Mouse (Mus musculus) myocyte (in vitro differentiated cells): ENCODE results near the gene Rreb1. TPM values are rescaled to one million over a fixed set of nuclear protein-coding genes. Genes with fewer than 3 reads are reported as not detected.
A peak's percentile ranks its signal among the peaks of the same experiment; 100 is the strongest.

Experiments
- H3K27me3 ChIP-seq: one replicate; pipeline ENCODE4 v1.6.1; 2011; ENCODE audit not compliant: control insufficient read depth, insufficient read depth, insufficient read length
- H3K36me3 ChIP-seq: one replicate; pipeline ENCODE4 v1.6.1; 2011; ENCODE audit not compliant: control insufficient read depth, insufficient read depth
- H3K4me2 ChIP-seq: one replicate; pipeline ENCODE4 v1.6.1; 2011; ENCODE audit warnings: low read depth, control low read depth
- H3K4me3 ChIP-seq: one replicate; pipeline ENCODE4 v1.5.1; 2011; ENCODE audit warnings: mild to moderate bottlenecking, control low read depth, moderate library complexity
- H3K79me2 ChIP-seq: one replicate; pipeline ENCODE4 v1.6.1; 2011; ENCODE audit not compliant: control insufficient read depth, insufficient read depth
- H3ac ChIP-seq: one replicate; pipeline ENCODE4 v1.6.1; 2011; ENCODE audit not compliant: control insufficient read depth, insufficient read length
- CEBPB ChIP-seq: IDR thresholded peaks from 2 replicates; pipeline ENCODE4 v1.6.1; 2011; ENCODE audit warnings: mild to moderate bottlenecking, moderate library complexity; ENCODE audit not compliant: poor library complexity, insufficient read depth, severe bottlenecking
- E2F4 ChIP-seq: IDR thresholded peaks from one replicate; pipeline ENCODE4 v1.6.1; 2011; ENCODE audit warnings: mild to moderate bottlenecking, control low read depth, moderate library complexity; ENCODE audit not compliant: insufficient read depth
- MAX ChIP-seq: IDR thresholded peaks from one replicate; pipeline ENCODE4 v1.6.1; 2011; ENCODE audit warnings: low read depth, mild to moderate bottlenecking, control low read depth
- MYOD1 ChIP-seq, 3 experiments: IDR thresholded peaks; one replicate each; pipeline ENCODE4 v1.6.1; 2011; ENCODE audit warnings: control low read depth in 2 of 3, low read depth in 2 of 3, mild to moderate bottlenecking in 2 of 3, moderate library complexity in 1 of 3; ENCODE audit not compliant: insufficient read length in 2 of 3, control insufficient read depth in 1 of 3
- MYOG ChIP-seq, 3 experiments: IDR thresholded peaks; one replicate each; pipeline ENCODE4 v1.6.1; 2011; ENCODE audit warnings: control low read depth in 2 of 3, low read depth in 2 of 3, mild to moderate bottlenecking in 2 of 3; ENCODE audit not compliant: insufficient read length in 2 of 3, control insufficient read depth in 1 of 3, insufficient read depth in 1 of 3
- POLR2A ChIP-seq: IDR thresholded peaks from one replicate; pipeline ENCODE4 v1.6.1; 2011; ENCODE audit warnings: low read depth, mild to moderate bottlenecking, control low read depth, moderate library complexity; ENCODE audit not compliant: insufficient read length
- POLR2AphosphoS2 ChIP-seq: IDR thresholded peaks from one replicate; pipeline ENCODE4 v1.6.1; 2011; ENCODE audit warnings: low read depth, control low read depth; ENCODE audit not compliant: insufficient read length
- REST ChIP-seq: IDR thresholded peaks from one replicate; pipeline ENCODE4 v1.6.1; 2011; ENCODE audit warnings: mild to moderate bottlenecking, control low read depth, moderate library complexity; ENCODE audit not compliant: insufficient read depth, insufficient read length
- SRF ChIP-seq: IDR thresholded peaks from one replicate; pipeline ENCODE4 v1.6.1; 2011; ENCODE audit warnings: low read depth; ENCODE audit not compliant: control insufficient read depth, insufficient read length
- TCF12 ChIP-seq: IDR thresholded peaks from one replicate; pipeline ENCODE4 v1.6.1; 2011; ENCODE audit warnings: mild to moderate bottlenecking, control low read depth; ENCODE audit not compliant: poor library complexity, insufficient read depth, severe bottlenecking
- TCF3 ChIP-seq: IDR thresholded peaks from one replicate; pipeline ENCODE4 v1.6.1; 2011; ENCODE audit warnings: low read depth, control low read depth; ENCODE audit not compliant: insufficient read length
- USF1 ChIP-seq: IDR thresholded peaks from one replicate; pipeline ENCODE4 v1.6.1; 2011; ENCODE audit warnings: low read depth, mild to moderate bottlenecking, control low read depth, moderate library complexity
- polyA plus RNA-seq: library from polyadenylated mRNA; unstranded; fragments of >200 nt; fragmentation: generic; extraction: Trizol; gene quantifications from one replicate; pipeline ENCODE4 v1.2.1, GENCODE M21; 2012; ENCODE audit warnings: missing spikeins

The Rreb1 gene
- polyA plus RNA-seq, 1 experiment = 19.7 TPM

- Histone ChIP-seq H3K27me3 (no peaks in the 10 kb centered on the region), H3K4me2 (no peak overlapping the region)
These were observed 192.8 kb downstream of the Rreb1 start for GRCm38 (mm10) chr13:37970887-37971530.

GRCm38 (mm10) chr13:37974036-37974435, 195.8 kb downstream of the Rreb1 start:
- no peak overlapping the region for H3K4me3 ChIP-seq

More at GRCm38 (mm10) chr13:37970887-37971530, 192.8 kb downstream of the Rreb1 start:
- Histone ChIP-seq H3ac (no peak overlapping the region), H3K36me3 (no peaks in the 10 kb centered on the region), H3K79me2 (no peaks in the 10 kb centered on the region), H3K4me3 (no peak overlapping the region)
- TF ChIP-seq POLR2AphosphoS2 (peak; percentile 30), TCF12 (no peak), MYOG (IDR thresholded peaks at IDR 0.05; ENCODE audit: control insufficient read depth in 1 of 3, insufficient read depth in 1 of 3, insufficient read length in 2 of 3, low read depth in 2 of 3) (no peak)

GRCm38 (mm10) chr13:37974731-37975130, 196.5 kb downstream of the Rreb1 start:
- Histone ChIP-seq H3K4me2 (no peak overlapping the region), H3K36me3 (peaks cover 21% of the 10 kb centered on the region), H3ac (no peak overlapping the region), H3K79me2 (no peaks in the 10 kb centered on the region), H3K27me3 (no peaks in the 10 kb centered on the region), H3K4me3 (no peak overlapping the region)
- peak; percentile 18 for TF ChIP-seq POLR2AphosphoS2
- TF ChIP-seq MYOD1 (IDR thresholded peaks at IDR 0.05; ENCODE audit: control insufficient read depth in 1 of 3, insufficient read length in 2 of 3, low read depth in 2 of 3) = no peak

More at GRCm38 (mm10) chr13:37974036-37974435, 195.8 kb downstream of the Rreb1 start:
- H3K4me2 ChIP-seq = no peak overlapping the region
- no peak for TF ChIP-seq MAX
- TF ChIP-seq TCF12 = no peak
- TF ChIP-seq POLR2AphosphoS2 = no peak
- TF ChIP-seq CEBPB = no peak
- no peak for TF ChIP-seq MYOD1 (IDR thresholded peaks at IDR 0.05; ENCODE audit: control insufficient read depth in 1 of 3, insufficient read length in 2 of 3, low read depth in 2 of 3)
- TF ChIP-seq SRF = no peak
- TF ChIP-seq MYOG (IDR thresholded peaks at IDR 0.05; ENCODE audit: control insufficient read depth in 1 of 3, insufficient read depth in 1 of 3, insufficient read length in 2 of 3, low read depth in 2 of 3) = no peak
- no peak for TF ChIP-seq POLR2A
- no peak for TF ChIP-seq TCF3
- no peak for TF ChIP-seq E2F4
- TF ChIP-seq REST = no peak
- TF ChIP-seq USF1 = no peak
- H3ac ChIP-seq = no peak overlapping the region
- no peaks in the 10 kb centered on the region for H3K79me2 ChIP-seq
- H3K27me3 ChIP-seq = no peaks in the 10 kb centered on the region
- H3K36me3 ChIP-seq = peaks cover 20% of the 10 kb centered on the region

- Histone ChIP-seq H3K4me2 (no peak overlapping the region), H3ac (no peak overlapping the region)
- TF ChIP-seq E2F4 = no peak
- no peak for TF ChIP-seq USF1
- TF ChIP-seq REST = no peak
- TF ChIP-seq SRF = no peak
- no peak for TF ChIP-seq CEBPB
- no peak for TF ChIP-seq TCF3
- no peak for TF ChIP-seq MAX
- no peak for TF ChIP-seq POLR2A
- no peak for TF ChIP-seq MYOG (IDR thresholded peaks at IDR 0.05; ENCODE audit: control insufficient read depth in 1 of 3, insufficient read depth in 1 of 3, insufficient read length in 2 of 3, low read depth in 2 of 3)
- TF ChIP-seq MYOD1 (IDR thresholded peaks at IDR 0.05; ENCODE audit: control insufficient read depth in 1 of 3, insufficient read length in 2 of 3, low read depth in 2 of 3) = no peak
- no peak for TF ChIP-seq TCF12
- no peak for TF ChIP-seq POLR2AphosphoS2
These were observed 201.3 kb downstream of the Rreb1 start for GRCm38 (mm10) chr13:37979506-37979905.

GRCm38 (mm10) chr13:37980346-37980745, 202.1 kb downstream of the Rreb1 start:
- no peak overlapping the region for H3ac ChIP-seq
- no peaks in the 10 kb centered on the region for H3K79me2 ChIP-seq
- H3K4me2 ChIP-seq = no peak overlapping the region
- H3K36me3 ChIP-seq = peaks cover 64% of the 10 kb centered on the region
- no peak overlapping the region for H3K4me3 ChIP-seq
- no peaks in the 10 kb centered on the region for H3K27me3 ChIP-seq
- TF ChIP-seq SRF = no peak
- TF ChIP-seq REST = no peak
- no peak for TF ChIP-seq MYOD1 (IDR thresholded peaks at IDR 0.05; ENCODE audit: control insufficient read depth in 1 of 3, insufficient read length in 2 of 3, low read depth in 2 of 3)
- TF ChIP-seq E2F4 = no peak
- no peak for TF ChIP-seq TCF12
- TF ChIP-seq MAX = no peak
- no peak for TF ChIP-seq TCF3

More at GRCm38 (mm10) chr13:37979506-37979905, 201.3 kb downstream of the Rreb1 start:
- Histone ChIP-seq H3K79me2 (no peaks in the 10 kb centered on the region), H3K4me3 (no peak overlapping the region), H3K27me3 (no peaks in the 10 kb centered on the region), H3K36me3 (peaks cover 57% of the 10 kb centered on the region)
